Mouse (Mus musculus): ENCODE results near the gene Fbxo11.

GRCm38 (mm10) chr17:88085976-88086375, 20.9 kb upstream of the Fbxo11 start:
- TF ChIP-seq CTCF (IDR thresholded peaks at IDR 0.05; ENCODE audit: control insufficient read depth, insufficient read depth, insufficient read length) = no peak
- TF ChIP-seq MAX (IDR thresholded peaks at IDR 0.05) = no peak
- TF ChIP-seq FOSL1 (IDR thresholded peaks at IDR 0.05; ENCODE audit: insufficient read depth, low read length, poor library complexity, severe bottlenecking) = no peak
- no peak for TF ChIP-seq MYOD1 (IDR thresholded peaks at IDR 0.05; ENCODE audit: control insufficient read depth, insufficient read length, low read depth)

All from C2C12 (cell line).